Mouse (Mus musculus) urinary bladder, adult 18-20 months (tissue): Measurements from ENCODE around the gene Adcy4.

Experiments used
- DNase-seq, 2 experiments: peaks; one replicate each; pipeline ENCODE4 v3.0.0; 2022; ENCODE audit warnings: low spot score in 2 of 2, mixed read lengths in 2 of 2

Gene Adcy4

GRCm38 (mm10) chr14:55783958-55784235 is at the start of gene Adcy4:
Gene Adcy4 (minus strand): TSS chr14:55784095.
- DNase-seq: no peak

- no peak for DNase-seq
Observed at GRCm38 (mm10) chr14:55833126-55833525, 49.2 kb upstream of the Adcy4 start.

GRCm38 (mm10) chr14:55830331-55830730 is 46.4 kb upstream of the Adcy4 start:
- DNase-seq: no peak

- no peak for DNase-seq
Observed at GRCm38 (mm10) chr14:55829854-55830253, 46.0 kb upstream of the Adcy4 start.

GRCm38 (mm10) chr14:55828716-55829263 is 44.9 kb upstream of the Adcy4 start:
- no peak for DNase-seq

- DNase-seq: no peak
Observed at GRCm38 (mm10) chr14:55826551-55827340, 42.9 kb upstream of the Adcy4 start.

- no peak for DNase-seq
Observed at GRCm38 (mm10) chr14:55826142-55826541, 42.2 kb upstream of the Adcy4 start.

GRCm38 (mm10) chr14:55825216-55826051 is 41.5 kb upstream of the Adcy4 start:
- DNase-seq: peak in 1 of 2 experiments; percentile 26

GRCm38 (mm10) chr14:55824481-55825215 is 40.8 kb upstream of the Adcy4 start:
- DNase-seq: peak in 1 of 2 experiments; percentile 31

- no peak for DNase-seq
Observed at GRCm38 (mm10) chr14:55824001-55824480, 40.1 kb upstream of the Adcy4 start.

- DNase-seq: peak; percentile 68 to 81
Observed at GRCm38 (mm10) chr14:55822991-55823762, 39.3 kb upstream of the Adcy4 start, which contains the start of gene Nfatc4. Gene Nfatc4 (plus strand): TSS chr14:55823144.

GRCm38 (mm10) chr14:55822435-55822990 is 38.6 kb upstream of the Adcy4 start:
- peak in 1 of 2 experiments; percentile 54 for DNase-seq

GRCm38 (mm10) chr14:55820576-55820975 is 36.7 kb upstream of the Adcy4 start:
- DNase-seq: no peak

- no peak for DNase-seq
Observed at GRCm38 (mm10) chr14:55819845-55820405, 36.0 kb upstream of the Adcy4 start.

- DNase-seq: peak; percentile 61 to 80
Observed at GRCm38 (mm10) chr14:55815310-55815751, 31.4 kb upstream of the Adcy4 start.

GRCm38 (mm10) chr14:55814885-55815284 is 31.0 kb upstream of the Adcy4 start:
- DNase-seq: peak; percentile 59 to 62

GRCm38 (mm10) chr14:55795380-55796163 is 11.7 kb upstream of the Adcy4 start:
- DNase-seq: no peak

- DNase-seq: no peak
Observed at GRCm38 (mm10) chr14:55793946-55794345, 10.1 kb upstream of the Adcy4 start.

- DNase-seq: no peak
Observed at GRCm38 (mm10) chr14:55793461-55793860, 9.6 kb upstream of the Adcy4 start.
